Mouse (Mus musculus) heart, embryonic 15.5 days (tissue): ENCODE data around the gene Zfp882. TPM values are rescaled to one million over a fixed set of nuclear protein-coding genes. Genes with fewer than 3 reads are reported as not detected.
"Not testable (repeated sequence)": the region's sequence is repeated elsewhere in the genome, so short reads cannot be mapped to it uniquely, and the experiment has no call there.

Experiments used
- ATAC-seq: fragments of 200-750 bp; cut with Nextera tagmentation; replicated peaks from 2 replicates; pipeline ENCODE4 v1.8.0; 2017; ENCODE audit warnings: low read depth, moderate TSS enrichment; ENCODE audit not compliant: insufficient number of reproducible peaks, insufficient read depth, low FRiP score
- H3K27ac ChIP-seq: fragments of 300-500 bp; sonication (generic); 2 replicates; pipeline ENCODE4 v1.5.1; 2015; ENCODE audit warnings: mild to moderate bottlenecking, inconsistent platforms
- H3K27me3 ChIP-seq: fragments of 300-500 bp; sonication (generic); 2 replicates; pipeline ENCODE4 v1.6.1; 2015; ENCODE audit warnings: inconsistent platforms
- H3K36me3 ChIP-seq: fragments of 300-500 bp; sonication (generic); 2 replicates; pipeline ENCODE4 v1.6.1; 2015; ENCODE audit warnings: mild to moderate bottlenecking, inconsistent platforms
- H3K4me1 ChIP-seq: fragments of 300-500 bp; sonication (generic); replicated peaks from 2 replicates; pipeline ENCODE4 v1.6.1; 2015; ENCODE audit warnings: inconsistent platforms
- H3K4me2 ChIP-seq: fragments of 300-500 bp; sonication (generic); 2 replicates; pipeline ENCODE4 v1.6.1; 2015; ENCODE audit warnings: inconsistent platforms, mild to moderate bottlenecking, moderate library complexity
- H3K4me3 ChIP-seq: fragments of 300-500 bp; sonication (generic); 2 replicates; pipeline ENCODE4 v1.5.1; 2015; ENCODE audit warnings: mild to moderate bottlenecking, inconsistent platforms
- H3K9ac ChIP-seq: fragments of 300-500 bp; sonication (generic); 2 replicates; pipeline ENCODE4 v1.6.1; 2015; ENCODE audit warnings: mild to moderate bottlenecking, inconsistent platforms
- H3K9me3 ChIP-seq: fragments of 300-500 bp; sonication (generic); replicated peaks from 2 replicates; pipeline ENCODE4 v1.6.1; 2016; ENCODE audit warnings: inconsistent platforms
- WGBS: fragments of 180-500 bp; shearing (Covaris S2); methylation state at CpG from one replicate; pipeline ENCODE4 v1.1.7; 2015; ENCODE audit warnings: mixed read lengths; 5-methylcytosine and 5-hydroxymethylcytosine counted together
- polyA plus RNA-seq: library from polyadenylated mRNA; unstranded; fragments of >200 nt; fragmentation: Nextera tagmentation; extraction: Ambion mirVana; gene quantifications from 2 replicates; pipeline ENCODE4 v1.2.1, GENCODE M21; 2015

Gene Zfp882
- 2.2 and 2.7 TPM in 2 replicates for polyA plus RNA-seq

- Histone ChIP-seq H3K36me3 (peaks cover 3% of the 10 kb centered on the region; the same call in 1 of the 2 replicates), H3K4me1 (peaks cover 4% of the 10 kb centered on the region; the same call in 1 of the 2 replicates), H3K4me3 (peak within 1 kb of the TSS; percentile 89), H3K27ac (peak within 1 kb of the TSS; percentile 97), H3K9ac (peak within 1 kb of the TSS; percentile 90), H3K9me3 (no peaks in the 10 kb centered on the region), H3K4me2 (peak within 1 kb of the TSS; percentile 76), H3K27me3 (no peaks in the 10 kb centered on the region; the same call in 1 of the 2 replicates)
- peak; percentile 95 for ATAC-seq
- 5% methylated on average over 47 of the region's 47 CpGs for WGBS
These were observed at the start of gene Zfp882, which contains the start of gene Zfp617 for GRCm38 (mm10) chr8:71908309-71909261. Gene Zfp882, plus strand, starts transcription at chr8:71908608. Gene Zfp617, plus strand, starts transcription at chr8:71908635.

- H3K9me3 ChIP-seq, ATAC-seq, H3K27me3 ChIP-seq, H3K36me3 ChIP-seq, H3K4me1 ChIP-seq, H3K9ac ChIP-seq, H3K4me2 ChIP-seq, H3K4me3 ChIP-seq, H3K27ac ChIP-seq: not testable (repeated sequence)
- WGBS = 70% methylated on average over 1 of the region's 1 CpGs
These were observed 46.9 kb upstream of the Zfp882 start for GRCm38 (mm10) chr8:71861551-71861950.

- not testable (repeated sequence) for ATAC-seq, H3K4me1 ChIP-seq, H3K4me2 ChIP-seq, H3K36me3 ChIP-seq, H3K9me3 ChIP-seq, H3K4me3 ChIP-seq, H3K27me3 ChIP-seq, H3K27ac ChIP-seq, H3K9ac ChIP-seq
These were observed 46.4 kb upstream of the Zfp882 start for GRCm38 (mm10) chr8:71862038-71862437.

GRCm38 (mm10) chr8:71881618-71882274 lies 26.7 kb upstream of the Zfp882 start, which contains the start of gene Zfp709:
Gene Zfp709, plus strand, starts transcription at chr8:71882019.
- 0 out of 2 replicates have a peak, but pooled peaks cover 4% of the 10 kb centered on the region for H3K4me1 ChIP-seq
- H3K36me3 ChIP-seq = peaks cover 22% of the 10 kb centered on the region
- H3K4me3 ChIP-seq = peak within 1 kb of the TSS; percentile 73
- 4% methylated on average over 44 of the region's 45 CpGs for WGBS
- H3K27me3 ChIP-seq = no peaks in the 10 kb centered on the region
- H3K9me3 ChIP-seq = peaks cover 9% of the 10 kb centered on the region; the same call in 1 of the 2 replicates
- peak within 1 kb of the TSS; percentile 78 for H3K27ac ChIP-seq
- H3K4me2 ChIP-seq = peak within 1 kb of the TSS; percentile 93
- peak within 1 kb of the TSS; percentile 83 for H3K9ac ChIP-seq
- ATAC-seq = peak; percentile 84

- ATAC-seq, H3K4me3 ChIP-seq, H3K9me3 ChIP-seq, H3K4me2 ChIP-seq, H3K4me1 ChIP-seq, H3K27ac ChIP-seq, H3K36me3 ChIP-seq, H3K9ac ChIP-seq, H3K27me3 ChIP-seq: not testable (repeated sequence)
- 36% methylated on average over 11 of the region's 11 CpGs for WGBS
These were observed 7.7 kb upstream of the Zfp882 start for GRCm38 (mm10) chr8:71900666-71901065.

GRCm38 (mm10) chr8:71903084-71903483 lies 5.3 kb upstream of the Zfp882 start:
- H3K27me3 ChIP-seq, H3K27ac ChIP-seq, H3K4me3 ChIP-seq, ATAC-seq, H3K4me1 ChIP-seq, H3K36me3 ChIP-seq, H3K9me3 ChIP-seq, H3K4me2 ChIP-seq, H3K9ac ChIP-seq: not testable (repeated sequence)
- 43% methylated on average over 1 of the region's 1 CpGs for WGBS

GRCm38 (mm10) chr8:71906809-71907208 lies 1.6 kb upstream of the Zfp882 start:
- H3K36me3 ChIP-seq = no peaks in the 10 kb centered on the region
- H3K4me1 ChIP-seq = peaks cover 4% of the 10 kb centered on the region; the same call in 1 of the 2 replicates
- H3K27ac ChIP-seq = no peak overlapping the region
- no peak overlapping the region for H3K4me2 ChIP-seq
- no peak for ATAC-seq
- no peak overlapping the region for H3K9ac ChIP-seq
- no peaks in the 10 kb centered on the region for H3K9me3 ChIP-seq
- no peak overlapping the region for H3K4me3 ChIP-seq
- no peaks in the 10 kb centered on the region; the same call in 1 of the 2 replicates for H3K27me3 ChIP-seq
- 93% methylated on average over 1 of the region's 1 CpGs for WGBS

GRCm38 (mm10) chr8:71907798-71908257 lies 580 bp upstream of the Zfp882 start:
- no peaks in the 10 kb centered on the region for H3K36me3 ChIP-seq
- no peak overlapping the region for H3K9ac ChIP-seq
- H3K27ac ChIP-seq = no peak overlapping the region
- WGBS = 92% methylated on average over 5 of the region's 5 CpGs
- no peaks in the 10 kb centered on the region for H3K9me3 ChIP-seq
- ATAC-seq = no peak
- H3K4me3 ChIP-seq = peak overlapping the region; percentile 89
- no peaks in the 10 kb centered on the region; the same call in 1 of the 2 replicates for H3K27me3 ChIP-seq
- H3K4me1 ChIP-seq = peaks cover 4% of the 10 kb centered on the region; the same call in 1 of the 2 replicates
- H3K4me2 ChIP-seq = peak overlapping the region; percentile 76

GRCm38 (mm10) chr8:71912286-71912685 lies 3.9 kb downstream of the Zfp882 start:
- peaks cover 4% of the 10 kb centered on the region; the same call in 1 of the 2 replicates for H3K4me1 ChIP-seq

GRCm38 (mm10) chr8:71922567-71923401 lies 14.4 kb downstream of the Zfp882 start:
- under 1% methylated on average over 57 of the region's 57 CpGs for WGBS
- Histone ChIP-seq H3K9me3 (no peaks in the 10 kb centered on the region), H3K27ac (peak overlapping the region; percentile 99), H3K4me2 (peak overlapping the region; percentile 61), H3K36me3 (0 out of 2 replicates have a peak, but pooled peaks cover under 1% of the 10 kb centered on the region), H3K27me3 (no peaks in the 10 kb centered on the region), H3K4me1 (peaks cover 5% of the 10 kb centered on the region), H3K4me3 (peak overlapping the region; percentile 87), H3K9ac (peak overlapping the region; percentile 90)
- peak; percentile 100 for ATAC-seq

More at GRCm38 (mm10) chr8:71912286-71912685, 3.9 kb downstream of the Zfp882 start:
- Histone ChIP-seq H3K4me2 (no peak overlapping the region), H3K9me3 (no peaks in the 10 kb centered on the region), H3K27me3 (no peaks in the 10 kb centered on the region), H3K9ac (no peak overlapping the region), H3K27ac (no peak overlapping the region), H3K36me3 (peaks cover 23% of the 10 kb centered on the region), H3K4me3 (no peak overlapping the region)
- WGBS = 68% methylated on average over 2 of the region's 2 CpGs
- ATAC-seq = no peak
